Mouse (Mus musculus): Measurements from ENCODE around the gene Zfp781.
"Not testable (repeated sequence)": the region's sequence is repeated elsewhere in the genome, so short reads cannot be mapped to it uniquely, and the experiment has no call there.

Zfp781 gene

DNA sequence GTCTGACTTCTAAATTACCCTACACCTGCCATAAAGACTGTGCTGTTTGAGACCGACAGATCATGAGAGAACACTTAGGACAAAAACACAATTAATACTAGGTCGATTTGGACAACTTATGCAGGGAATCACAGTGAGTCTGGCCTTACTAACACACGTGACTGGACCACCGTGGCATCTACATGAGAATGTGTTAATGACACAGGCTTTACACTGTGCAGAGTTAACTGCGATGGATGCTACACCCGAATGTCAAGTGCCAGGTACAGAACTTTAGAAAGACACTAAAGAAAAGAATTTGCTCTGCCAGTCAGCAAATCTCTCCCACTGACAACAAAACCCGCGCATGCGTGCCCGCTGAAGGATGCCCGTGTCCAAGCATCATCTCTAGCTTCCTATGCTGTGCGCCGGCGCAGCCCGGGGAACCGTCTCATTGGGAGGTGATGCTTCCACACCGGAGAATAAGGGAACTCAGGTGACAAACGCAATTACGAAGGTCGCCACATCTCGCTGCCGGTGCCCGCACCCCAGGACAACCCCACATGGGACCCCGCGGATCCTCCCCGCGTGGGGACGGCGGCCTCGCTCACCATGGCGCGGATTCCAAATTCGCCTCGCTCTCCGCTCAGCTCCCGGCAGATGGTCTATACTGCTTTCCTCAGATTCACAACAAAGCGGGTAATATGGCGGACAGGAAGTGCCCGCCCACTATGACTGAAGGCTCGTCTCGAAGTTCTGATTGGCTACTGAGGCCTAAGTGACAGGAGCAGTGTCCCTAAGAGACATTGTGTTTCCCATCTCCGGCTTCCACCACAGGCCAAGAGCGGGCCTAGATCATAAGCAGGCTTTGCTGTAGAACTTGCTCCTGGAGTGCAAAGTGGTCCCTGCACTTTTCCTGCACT, at the start of gene Zfp781:
Zfp781 (minus strand) TSS at position 639 of the 902 bp plus-strand sequence.
- DNase-seq = not testable (repeated sequence)

DNA sequence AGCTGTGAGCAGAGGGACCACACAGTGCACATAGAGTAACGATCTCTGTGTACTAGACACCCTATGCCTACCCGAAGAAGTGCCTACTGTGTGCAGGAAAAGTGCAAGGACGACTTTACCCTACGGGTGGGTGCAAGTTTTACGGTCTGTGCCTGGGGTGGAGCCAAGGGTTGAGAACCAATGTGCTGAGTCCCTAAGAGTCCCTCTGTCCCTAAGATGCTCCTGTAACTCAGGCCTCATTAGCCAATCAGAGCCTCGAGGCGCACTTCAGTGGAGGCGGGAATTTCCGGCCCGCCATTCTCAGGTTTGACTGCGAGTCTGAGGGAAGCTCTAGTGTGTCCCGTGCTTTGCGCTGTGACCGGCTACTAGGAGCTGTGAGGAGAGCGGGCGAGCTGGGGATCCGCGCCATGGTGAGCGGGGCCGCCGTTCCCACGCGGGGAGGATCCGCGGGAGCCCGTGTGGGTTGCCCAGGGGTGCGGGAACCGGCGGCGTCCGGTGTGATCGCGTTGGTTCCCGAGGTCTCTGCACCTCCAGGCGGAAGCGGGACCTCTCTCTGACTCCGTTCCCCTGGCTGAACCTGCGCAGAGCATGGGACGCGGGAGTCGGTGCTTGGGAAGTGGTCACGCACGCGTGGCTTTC, 48.2 kb upstream of the Zfp781 start:
- DNase-seq = not testable (repeated sequence)

DNA sequence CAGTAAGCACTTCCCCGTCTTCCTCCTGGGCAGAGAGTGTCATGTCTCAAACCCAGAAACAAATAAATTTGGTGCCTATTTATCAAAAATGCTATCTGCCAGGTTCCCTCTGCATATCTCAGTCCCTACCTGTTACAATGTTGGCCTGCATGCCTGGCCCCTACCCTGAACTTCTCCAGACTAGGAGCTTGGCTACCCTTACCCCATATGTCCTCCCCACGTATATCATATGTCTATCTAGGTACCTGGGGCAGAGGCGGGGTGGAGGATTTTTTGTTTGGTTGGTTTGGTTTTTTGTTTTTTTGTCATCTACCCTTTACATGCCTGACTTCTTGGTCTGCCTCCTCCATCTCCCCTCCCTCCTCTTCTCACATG, 451 bp upstream of the Zfp781 start:
- DNase-seq = not testable (repeated sequence)

DNA sequence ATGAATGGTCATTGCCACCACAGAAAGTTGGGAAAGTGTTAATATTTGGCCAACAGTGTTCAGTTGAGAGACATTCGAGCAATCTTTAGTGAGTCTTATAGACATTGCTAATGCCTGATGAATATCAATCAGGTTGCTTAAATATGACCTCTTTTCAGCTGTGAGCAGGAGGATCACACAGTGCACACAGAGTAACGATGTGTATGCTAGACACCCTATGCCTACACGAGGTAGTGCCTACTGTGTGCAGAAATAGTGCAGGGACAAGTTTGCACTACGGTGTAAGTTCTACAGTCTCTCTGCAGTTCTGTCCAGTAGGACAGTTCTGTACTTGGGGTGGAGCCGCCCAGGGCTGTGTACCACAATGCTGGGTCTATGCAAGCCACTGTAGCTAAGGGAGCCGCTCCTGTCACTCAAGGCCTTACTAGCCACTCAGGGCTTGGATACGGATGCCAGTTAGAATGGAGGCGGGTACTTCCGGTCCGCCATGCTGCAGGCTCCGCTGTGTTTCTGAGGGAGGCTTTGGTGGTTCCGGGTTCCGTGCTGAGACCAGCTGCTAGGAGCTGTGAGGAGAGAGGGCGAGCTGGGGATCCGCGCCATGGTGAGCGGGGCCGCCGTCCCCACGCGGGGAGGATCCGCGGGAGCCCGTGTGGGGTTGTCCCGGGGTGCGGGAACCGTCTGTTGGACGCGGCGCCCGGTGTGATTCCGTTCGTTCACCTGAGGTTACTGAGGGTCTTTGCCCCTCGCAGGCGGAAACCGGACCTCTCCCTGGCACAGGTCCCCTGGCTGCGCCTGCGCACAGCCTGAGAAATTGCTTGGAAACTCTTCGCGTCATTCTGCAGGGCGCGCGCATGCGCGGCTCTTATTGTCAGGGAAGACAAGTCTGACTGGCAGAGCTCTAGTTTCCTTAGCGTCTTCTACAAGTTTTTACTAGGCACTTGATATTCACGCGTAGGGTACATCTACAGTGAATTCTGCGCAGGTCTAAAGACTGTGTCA, 66.6 kb downstream of the Zfp781 start, which contains the start of gene Gm32687:
Gm32687 (plus strand) TSS at position 526 of the 999 bp plus-strand sequence.
- DNase-seq = not testable (repeated sequence)

Measured in lung, postnatal 36 days (tissue).